Mouse (Mus musculus) yolk sac, embryonic 10.5 days (tissue): ENCODE measurements at regions not wholly inside any gene's neighbourhood (a gene's known extent, or its start where the extent isn't known, plus 50 kb on each side); places are given as distances from the start of the nearest gene placed in this dataset.
A peak's percentile ranks its signal among the peaks of the same experiment; 100 is the strongest.
"Not testable (repeated sequence)": the region's sequence is repeated elsewhere in the genome, so short reads cannot be mapped to it uniquely, and the experiment has no call there.

Experiments
- DNase-seq: peaks from one replicate; pipeline ENCODE4 v3.0.0-alpha.2; 2017; ENCODE audit warnings: low spot score

GRCm38 (mm10) chr12:32122915-32123314 is 61.8 kb upstream of the Prkar2b start:
- DNase-seq = peak; percentile 12

GRCm38 (mm10) chr12:32122007-32122406 is 60.9 kb upstream of the Prkar2b start:
- DNase-seq = not testable (repeated sequence)

- DNase-seq = no peak
Observed at GRCm38 (mm10) chr12:32112691-32113090, 51.6 kb upstream of the Prkar2b start.

- DNase-seq = peak; percentile 20
Observed at GRCm38 (mm10) chr12:32111508-32112119, 50.5 kb upstream of the Prkar2b start.

DNA sequence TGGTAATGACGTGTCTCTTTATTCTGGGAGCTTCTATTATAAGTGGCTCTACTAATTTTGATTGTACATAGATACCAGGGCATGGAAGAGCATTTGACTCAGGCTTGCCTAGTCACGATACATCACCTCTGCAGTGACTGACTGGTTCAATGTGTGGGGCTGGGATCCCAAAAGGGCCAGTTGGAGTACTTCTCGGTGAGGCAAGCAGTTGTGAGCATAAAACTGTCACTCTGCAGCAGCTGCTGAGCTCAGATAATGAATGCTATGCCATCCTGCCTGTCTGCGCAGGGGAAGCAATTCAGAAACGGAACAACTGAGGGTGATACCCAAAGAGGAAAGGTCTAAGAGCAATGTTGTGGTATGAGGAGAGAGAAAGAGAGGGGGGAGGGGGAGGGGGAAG is 49.8 kb upstream of the Prkar2b start:
- peak; percentile 45 for DNase-seq
